Mouse (Mus musculus) liver, embryonic 14 days (tissue): ENCODE data around the gene Olfr849. TPM values are rescaled to one million over a fixed set of nuclear protein-coding genes. Genes with fewer than 3 reads are reported as not detected.

ENCODE experiments used
- polyA plus RNA-seq: library from polyadenylated mRNA; depleted of rRNA; stranded (reverse); fragments of >200 nt; gene quantifications from 2 replicates; pipeline ENCODE4 v1.2.3, GENCODE M21; 2012; rRNA removed

Gene Olfr849
- polyA plus RNA-seq, result not detected in 2 replicates

DNA sequence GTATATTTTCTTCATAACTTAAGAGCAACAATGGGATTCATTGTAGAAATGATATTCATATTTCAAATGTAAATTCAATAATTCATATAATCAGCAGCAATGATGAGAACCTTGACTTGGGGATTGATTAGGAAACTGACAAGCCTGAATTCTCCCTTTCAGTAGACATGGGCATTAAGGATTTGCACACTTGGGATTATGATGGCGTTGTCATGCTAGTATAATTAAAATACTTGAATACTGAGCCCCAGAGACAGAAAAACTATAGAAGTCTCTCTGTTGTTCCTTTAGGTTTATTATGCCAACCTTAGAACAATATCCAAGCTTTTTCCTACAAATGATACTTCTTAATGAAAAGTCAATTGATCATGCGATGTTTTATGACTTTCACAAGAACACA lies at the start of gene Olfr849:
Gene Olfr849, plus strand, starts transcription at position 301 of the 400 bp plus-strand sequence.

DNA sequence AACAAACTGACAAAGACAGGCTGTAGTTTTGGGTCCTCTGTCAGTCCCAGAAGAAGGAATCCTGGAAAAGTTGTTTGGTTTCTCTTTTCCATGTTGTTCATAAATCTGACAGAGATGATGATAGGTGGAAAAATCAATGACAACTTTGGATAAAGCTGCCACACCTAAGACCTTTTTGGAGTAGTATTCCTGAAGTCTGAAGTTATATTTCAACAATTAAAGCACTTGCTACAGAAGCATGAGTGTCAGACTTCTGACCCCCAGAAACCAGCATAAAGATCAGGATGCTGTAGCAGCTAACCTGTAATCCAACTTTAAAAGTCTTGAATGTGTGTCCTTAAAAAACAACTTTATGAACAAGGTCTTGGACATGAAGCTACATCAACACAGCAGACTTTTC lies 38.1 kb downstream of the Olfr849 start, which contains the start of gene Olfr850:
Gene Olfr850, minus strand, starts transcription at position 101 of the 400 bp plus-strand sequence.

DNA sequence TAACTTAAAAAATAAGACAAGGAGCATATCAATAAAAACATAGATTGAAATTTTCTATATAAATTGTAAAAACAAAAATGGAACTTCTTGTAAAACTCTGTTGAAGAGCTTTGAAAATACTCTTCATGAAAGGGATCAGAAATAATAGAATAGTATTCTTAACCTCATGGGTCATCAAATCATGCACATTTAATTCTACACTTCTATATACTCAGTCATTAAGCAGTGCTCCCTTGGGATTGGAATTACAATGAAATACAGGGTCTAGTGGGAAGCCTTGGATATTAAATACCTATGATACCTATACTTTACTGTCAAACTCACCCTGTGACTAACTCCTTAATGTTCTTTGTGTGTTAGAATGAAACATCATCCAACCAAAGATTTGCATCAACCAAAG lies 52.9 kb downstream of the Olfr849 start, which contains the start of gene Olfr851:
Gene Olfr851, plus strand, starts transcription at position 301 of the 400 bp plus-strand sequence.

Other genes starting within 250 kb of the Olfr849 start
- not detected in 2 replicates for gene Olfr843, start 188.3 kb upstream of the Olfr849 start, polyA plus RNA-seq
- gene Olfr844, start 123.9 kb upstream of the Olfr849 start, polyA plus RNA-seq, result not detected in 2 replicates
- gene Olfr845, start 103.8 kb upstream of the Olfr849 start, polyA plus RNA-seq, result not detected in 2 replicates
- not detected in 2 replicates for gene Olfr846, start 76.3 kb upstream of the Olfr849 start, polyA plus RNA-seq
- not detected in 2 replicates for gene Olfr847, start 61.6 kb upstream of the Olfr849 start, polyA plus RNA-seq
- not detected in 2 replicates for gene Olfr850, start 38.0 kb downstream of the Olfr849 start, polyA plus RNA-seq
- not detected in 2 replicates for gene Olfr851, start 53.0 kb downstream of the Olfr849 start, polyA plus RNA-seq
- not detected in 2 replicates for gene Olfr853, start 100.8 kb downstream of the Olfr849 start, polyA plus RNA-seq
- not detected in 2 replicates for gene Olfr854, start 127.1 kb downstream of the Olfr849 start, polyA plus RNA-seq
- gene Olfr855, start 142.4 kb downstream of the Olfr849 start, polyA plus RNA-seq, result not detected in 2 replicates
- 4.2 and 4.8 TPM in 2 replicates for gene Zfp317, start 181.8 kb downstream of the Olfr849 start, polyA plus RNA-seq